Mouse (Mus musculus): Measurements from ENCODE around the gene Tpk1.
A peak's percentile ranks its signal among the peaks of the same experiment; 100 is the strongest.
"Not testable (repeated sequence)": the region's sequence is repeated elsewhere in the genome, so short reads cannot be mapped to it uniquely, and the experiment has no call there.

The Tpk1 gene

DNA sequence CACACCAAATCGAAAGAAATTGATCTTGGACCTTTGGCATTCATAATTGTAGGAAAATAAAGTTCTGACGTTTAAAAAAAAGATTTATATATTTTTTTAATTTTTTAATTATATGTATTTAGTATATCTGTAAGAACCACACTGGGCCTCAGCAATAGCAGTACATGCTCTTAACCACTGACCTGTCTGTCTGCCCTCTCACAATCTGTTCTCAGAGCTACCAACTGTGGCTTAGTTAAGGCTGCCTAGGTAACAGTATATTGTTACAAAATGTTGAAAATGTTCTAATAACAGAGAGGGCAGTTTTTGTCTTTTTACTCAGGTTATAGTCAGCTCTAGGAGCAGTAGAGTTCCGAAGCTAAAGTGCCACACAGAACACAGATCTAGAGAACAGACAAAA, 8.2 kb downstream of the Tpk1 start:
- Histone ChIP-seq H3K27me3 (ENCODE audit: control insufficient read depth, insufficient read depth, low read length, poor library complexity, severe bottlenecking) (no peaks in the 10 kb centered on the region), H3K36me3 (ENCODE audit: control insufficient read depth, insufficient read depth, low read length, poor library complexity, severe bottlenecking) (no peaks in the 10 kb centered on the region)
- DNase-seq (ENCODE audit: low read depth, low spot score) = no peak

DNA sequence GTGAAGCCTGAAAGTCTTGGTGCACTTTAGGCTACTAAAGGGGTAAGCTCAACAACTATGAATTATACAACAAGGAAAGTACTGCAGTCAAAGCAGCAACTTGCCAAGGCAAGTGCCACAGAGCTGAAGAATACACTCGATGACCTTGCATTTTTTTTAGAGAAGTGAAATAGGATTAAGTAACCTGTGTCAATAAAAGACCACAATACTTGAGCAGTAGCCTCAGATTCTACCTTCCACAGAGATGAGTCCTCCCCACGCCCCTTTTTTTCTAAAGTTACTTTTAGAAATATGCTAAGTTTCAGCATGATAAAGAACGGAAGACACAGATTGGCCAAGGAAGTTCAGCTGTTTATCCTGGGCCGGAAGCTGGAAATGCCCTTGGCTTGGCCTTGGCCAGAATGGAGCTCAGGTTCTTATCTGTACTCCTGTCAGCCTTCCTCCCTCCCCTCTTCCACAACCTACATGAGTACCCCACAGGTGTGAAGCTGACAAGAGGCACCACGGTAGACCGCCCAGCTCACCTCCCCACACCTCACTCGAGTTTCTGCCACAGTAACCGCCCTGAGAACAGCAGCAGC, 11.1 kb downstream of the Tpk1 start:
- DNase-seq (ENCODE audit: low read depth, low spot score) = peak; percentile 13
- no peaks in the 10 kb centered on the region for H3K27me3 ChIP-seq (ENCODE audit: control insufficient read depth, insufficient read depth, low read length, poor library complexity, severe bottlenecking)
- H3K36me3 ChIP-seq (ENCODE audit: control insufficient read depth, insufficient read depth, low read length, poor library complexity, severe bottlenecking) = 0 out of 2 replicates have a peak, but pooled peaks cover 3% of the 10 kb centered on the region

DNA sequence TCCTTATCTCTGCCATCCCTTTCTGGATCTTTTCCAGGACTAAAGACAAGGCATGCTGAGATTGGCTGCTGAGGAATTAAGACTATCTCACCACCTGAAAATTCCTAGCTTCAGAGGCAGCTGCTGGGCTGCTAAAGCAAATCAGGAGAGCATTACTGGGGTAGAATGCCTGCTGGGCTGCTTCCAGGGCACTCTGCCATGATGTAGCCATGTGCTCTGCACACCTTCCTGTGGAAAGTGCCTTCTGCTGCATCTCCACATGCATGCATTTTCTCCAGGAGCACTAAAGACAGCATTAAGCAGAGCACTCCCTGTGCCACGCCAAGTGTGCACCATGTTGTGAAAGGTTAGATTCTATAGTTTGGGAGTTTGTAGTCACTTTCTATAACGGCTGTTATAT, 16.6 kb downstream of the Tpk1 start:
- no peak for DNase-seq (ENCODE audit: low read depth, low spot score)
- no peaks in the 10 kb centered on the region for H3K27me3 ChIP-seq (ENCODE audit: control insufficient read depth, insufficient read depth, low read length, poor library complexity, severe bottlenecking)
- H3K36me3 ChIP-seq (ENCODE audit: control insufficient read depth, insufficient read depth, low read length, poor library complexity, severe bottlenecking) = 0 out of 2 replicates have a peak, but pooled peaks cover 3% of the 10 kb centered on the region

DNA sequence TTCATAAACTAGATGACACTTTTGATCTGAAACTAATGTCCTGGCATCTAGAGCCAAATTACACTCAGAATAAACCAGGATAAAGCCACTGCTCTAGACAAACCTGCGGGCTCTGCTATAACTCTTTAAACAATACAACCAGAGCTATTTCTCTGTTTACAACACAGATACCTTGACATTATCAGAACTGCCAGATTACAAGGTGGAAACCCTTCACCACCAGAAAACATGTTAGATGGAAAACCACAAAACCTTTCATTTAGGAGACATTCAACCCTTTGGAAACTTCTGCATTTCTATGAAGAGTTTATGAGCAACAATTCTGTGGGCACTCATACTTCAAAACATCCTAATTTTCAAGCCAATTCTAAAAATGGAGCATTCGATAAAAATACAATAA, 20.4 kb downstream of the Tpk1 start:
- DNase-seq (ENCODE audit: low read depth, low spot score) = no peak
- H3K27me3 ChIP-seq (ENCODE audit: control insufficient read depth, insufficient read depth, low read length, poor library complexity, severe bottlenecking) = no peaks in the 10 kb centered on the region
- no peaks in the 10 kb centered on the region for H3K36me3 ChIP-seq (ENCODE audit: control insufficient read depth, insufficient read depth, low read length, poor library complexity, severe bottlenecking)

DNA sequence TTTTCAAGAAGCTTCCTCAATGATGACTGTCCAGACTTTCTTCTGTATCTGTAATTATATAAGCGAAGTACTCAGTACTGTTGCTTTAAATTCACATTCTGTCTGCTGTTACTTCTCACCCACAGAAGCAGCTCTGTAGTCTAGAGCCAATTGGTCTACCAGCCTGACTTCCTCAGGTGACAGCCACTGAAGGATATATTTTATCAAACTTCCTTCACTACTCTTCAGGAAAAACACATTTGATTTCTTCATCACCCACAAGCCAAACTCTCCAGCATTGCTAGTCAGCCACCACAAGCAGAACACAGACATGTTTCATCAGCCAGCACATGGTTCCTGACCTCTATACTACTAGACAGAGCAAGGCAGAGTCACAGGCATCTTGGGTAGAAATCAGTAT, 21.0 kb downstream of the Tpk1 start:
- H3K27me3 ChIP-seq (ENCODE audit: control insufficient read depth, insufficient read depth, low read length, poor library complexity, severe bottlenecking) = no peaks in the 10 kb centered on the region
- no peak for DNase-seq (ENCODE audit: low read depth, low spot score)
- no peaks in the 10 kb centered on the region for H3K36me3 ChIP-seq (ENCODE audit: control insufficient read depth, insufficient read depth, low read length, poor library complexity, severe bottlenecking)

DNA sequence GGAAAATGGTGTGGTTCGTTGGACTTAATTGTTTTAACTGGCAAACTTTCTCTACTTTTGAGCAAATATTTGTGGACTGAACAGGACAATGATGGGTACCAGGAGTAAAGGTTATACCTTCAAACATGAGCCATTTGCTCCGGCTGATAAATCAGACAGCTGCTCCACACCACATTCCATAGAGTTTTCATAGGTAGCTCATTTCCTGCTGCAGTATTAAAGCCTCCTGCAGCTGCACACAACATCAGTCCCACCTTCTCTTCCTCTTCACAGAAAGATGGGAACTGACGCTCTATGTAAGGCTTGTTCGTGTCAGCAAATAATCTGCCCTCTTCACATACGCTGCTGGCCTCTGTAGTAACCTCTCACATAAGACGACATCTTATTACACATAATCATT, 22.4 kb downstream of the Tpk1 start:
- H3K36me3 ChIP-seq (ENCODE audit: control insufficient read depth, insufficient read depth, low read length, poor library complexity, severe bottlenecking) = no peaks in the 10 kb centered on the region
- no peaks in the 10 kb centered on the region for H3K27me3 ChIP-seq (ENCODE audit: control insufficient read depth, insufficient read depth, low read length, poor library complexity, severe bottlenecking)
- no peak for DNase-seq (ENCODE audit: low read depth, low spot score)

DNA sequence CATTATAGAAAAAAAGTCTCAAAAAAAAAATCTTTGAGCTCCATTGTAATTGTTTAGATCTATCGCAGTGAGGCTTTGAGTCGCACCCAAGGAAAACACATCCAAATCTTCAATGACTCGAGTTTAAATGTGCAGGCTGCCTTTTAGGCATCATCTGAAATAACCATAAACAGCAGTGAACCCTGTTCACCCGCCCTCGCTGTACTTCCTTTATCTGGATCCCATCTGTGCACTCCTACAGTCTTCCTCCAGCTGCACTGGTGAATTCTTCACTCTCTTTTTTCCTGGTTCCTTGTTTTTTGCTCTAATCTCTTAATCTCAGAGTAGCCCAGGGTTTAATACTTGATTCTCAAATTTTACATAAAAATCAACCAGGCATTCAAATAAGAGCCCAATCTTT, 23.7 kb downstream of the Tpk1 start:
- no peaks in the 10 kb centered on the region for H3K27me3 ChIP-seq (ENCODE audit: control insufficient read depth, insufficient read depth, low read length, poor library complexity, severe bottlenecking)
- DNase-seq (ENCODE audit: low read depth, low spot score) = no peak
- no peaks in the 10 kb centered on the region for H3K36me3 ChIP-seq (ENCODE audit: control insufficient read depth, insufficient read depth, low read length, poor library complexity, severe bottlenecking)

DNA sequence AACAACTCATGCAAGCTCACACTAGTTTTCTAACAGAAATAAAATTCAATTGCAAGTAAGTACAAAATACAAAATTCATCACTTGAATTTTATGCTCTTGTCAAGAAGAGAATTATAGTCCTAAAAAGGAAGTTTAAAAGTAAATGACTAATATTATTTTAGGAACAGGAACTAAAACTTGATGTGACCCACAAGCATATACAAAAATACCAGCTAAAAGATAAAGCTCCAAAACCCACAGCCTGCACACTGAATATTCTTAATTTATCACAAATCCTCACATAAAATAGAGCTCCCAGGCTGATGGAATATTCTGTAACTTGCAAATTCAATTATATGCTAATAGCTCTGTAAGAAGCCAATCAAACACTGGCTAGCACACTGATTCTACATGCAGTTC, 25.5 kb downstream of the Tpk1 start:
- Histone ChIP-seq H3K36me3 (ENCODE audit: control insufficient read depth, insufficient read depth, low read length, poor library complexity, severe bottlenecking) (no peaks in the 10 kb centered on the region), H3K27me3 (ENCODE audit: control insufficient read depth, insufficient read depth, low read length, poor library complexity, severe bottlenecking) (no peaks in the 10 kb centered on the region)
- peak; percentile 13 for DNase-seq (ENCODE audit: low read depth, low spot score)

DNA sequence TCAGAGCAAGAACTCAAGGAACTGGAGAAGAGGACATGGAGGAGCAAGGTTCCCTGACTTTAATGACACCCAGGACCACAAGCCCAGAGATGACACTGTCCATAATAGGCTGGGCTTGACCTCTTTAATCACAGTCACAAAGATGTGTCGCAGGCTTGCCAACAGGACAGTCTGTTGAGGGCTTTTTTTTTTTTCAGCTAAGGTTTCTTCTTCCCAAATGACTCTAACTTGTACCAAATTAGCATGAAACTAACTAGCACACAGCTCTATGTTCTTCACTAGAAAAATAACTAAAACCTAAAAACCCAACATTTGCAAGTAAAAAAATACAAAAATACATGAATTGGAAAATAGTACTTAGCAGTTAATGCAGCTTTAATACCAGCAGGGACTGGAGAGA, 27.2 kb downstream of the Tpk1 start:
- no peaks in the 10 kb centered on the region for H3K27me3 ChIP-seq (ENCODE audit: control insufficient read depth, insufficient read depth, low read length, poor library complexity, severe bottlenecking)
- H3K36me3 ChIP-seq (ENCODE audit: control insufficient read depth, insufficient read depth, low read length, poor library complexity, severe bottlenecking) = no peaks in the 10 kb centered on the region
- DNase-seq (ENCODE audit: low read depth, low spot score) = no peak

DNA sequence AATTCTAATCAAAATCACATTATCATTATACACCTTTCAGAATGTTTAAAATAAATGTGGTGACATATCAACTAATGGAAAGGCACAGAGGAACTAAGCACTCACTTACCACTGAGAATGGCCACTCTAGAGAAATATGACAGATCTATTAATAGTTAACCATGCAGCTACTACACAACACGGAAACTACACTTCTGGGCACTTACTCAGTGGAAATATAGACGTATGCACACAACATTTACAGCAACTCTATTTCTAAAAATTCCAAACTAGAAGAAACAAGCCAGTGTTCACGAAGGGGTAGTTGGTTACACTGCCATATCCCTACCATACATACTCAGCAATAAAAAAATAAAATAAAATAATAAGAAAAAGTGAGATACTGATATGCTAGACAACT, 28.0 kb downstream of the Tpk1 start:
- peak; percentile 28 for DNase-seq (ENCODE audit: low read depth, low spot score)
- H3K36me3 ChIP-seq (ENCODE audit: control insufficient read depth, insufficient read depth, low read length, poor library complexity, severe bottlenecking) = no peaks in the 10 kb centered on the region
- no peaks in the 10 kb centered on the region for H3K27me3 ChIP-seq (ENCODE audit: control insufficient read depth, insufficient read depth, low read length, poor library complexity, severe bottlenecking)

DNA sequence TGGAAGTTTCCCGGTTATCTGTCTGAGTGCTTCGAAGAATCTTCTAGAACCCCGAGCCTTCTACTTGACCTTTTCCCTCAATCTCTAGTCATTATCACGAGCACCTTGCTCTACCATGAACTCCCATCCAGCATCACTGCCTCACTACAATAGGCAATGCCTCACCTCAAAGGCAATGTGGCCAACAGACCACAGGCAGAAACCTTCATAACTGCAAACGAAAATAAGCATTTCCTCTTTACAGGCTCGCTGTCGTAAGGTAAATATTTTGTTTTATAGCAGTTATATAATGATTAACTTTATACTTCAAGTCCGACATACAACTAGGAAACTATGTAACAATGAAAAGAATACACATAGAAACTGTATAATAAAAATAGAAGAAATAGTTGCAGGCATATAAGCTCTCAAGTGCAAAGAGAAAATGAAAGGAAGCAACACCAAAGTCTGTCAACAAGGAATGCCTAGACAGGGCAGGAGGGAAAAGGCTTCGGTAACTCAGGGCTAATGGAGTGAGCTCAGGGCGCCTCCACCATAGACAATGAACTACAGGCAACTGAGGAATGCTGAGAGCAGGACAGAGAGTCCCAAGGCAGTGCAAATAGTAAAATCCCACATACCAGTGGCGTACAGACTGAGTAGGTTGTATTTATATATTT, 29.0 kb downstream of the Tpk1 start:
- peak; percentile 40 for DNase-seq (ENCODE audit: low read depth, low spot score)
- no peaks in the 10 kb centered on the region for H3K27me3 ChIP-seq (ENCODE audit: control insufficient read depth, insufficient read depth, low read length, poor library complexity, severe bottlenecking)
- no peaks in the 10 kb centered on the region for H3K36me3 ChIP-seq (ENCODE audit: control insufficient read depth, insufficient read depth, low read length, poor library complexity, severe bottlenecking)

DNA sequence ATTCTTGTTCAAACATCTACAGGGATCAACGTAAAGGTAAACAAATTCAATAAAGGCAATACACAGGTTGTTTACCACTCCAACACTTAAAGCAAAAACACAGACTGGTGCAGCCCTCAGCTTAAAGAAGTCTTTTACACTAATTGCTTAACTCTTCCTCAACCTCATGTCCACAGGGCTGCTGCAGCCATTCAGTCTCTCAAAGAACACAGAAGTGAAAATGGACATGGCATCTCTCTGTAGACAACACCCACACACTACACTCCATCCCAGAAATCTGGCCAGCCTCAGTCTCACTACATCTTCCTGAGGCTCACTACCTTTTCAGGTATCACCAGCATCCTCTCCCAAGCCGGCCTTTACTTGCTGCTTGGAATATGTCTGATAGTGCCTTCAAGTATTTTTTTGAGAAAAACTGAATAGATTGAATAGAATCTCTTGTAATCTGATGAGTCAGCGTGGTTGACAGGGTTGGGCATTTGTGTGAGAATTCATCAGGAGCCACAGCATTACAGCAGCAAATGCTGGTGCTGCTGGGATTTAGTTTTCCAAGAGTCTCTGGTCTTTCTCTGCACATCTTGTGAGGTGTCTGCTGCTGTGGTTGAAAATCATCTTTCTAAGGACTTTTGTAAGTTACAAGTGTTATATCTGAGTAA, 32.6 kb downstream of the Tpk1 start:
- Histone ChIP-seq H3K27me3 (ENCODE audit: control insufficient read depth, insufficient read depth, low read length, poor library complexity, severe bottlenecking) (no peaks in the 10 kb centered on the region), H3K36me3 (ENCODE audit: control insufficient read depth, insufficient read depth, low read length, poor library complexity, severe bottlenecking) (no peaks in the 10 kb centered on the region)
- no peak for DNase-seq (ENCODE audit: low read depth, low spot score)

DNA sequence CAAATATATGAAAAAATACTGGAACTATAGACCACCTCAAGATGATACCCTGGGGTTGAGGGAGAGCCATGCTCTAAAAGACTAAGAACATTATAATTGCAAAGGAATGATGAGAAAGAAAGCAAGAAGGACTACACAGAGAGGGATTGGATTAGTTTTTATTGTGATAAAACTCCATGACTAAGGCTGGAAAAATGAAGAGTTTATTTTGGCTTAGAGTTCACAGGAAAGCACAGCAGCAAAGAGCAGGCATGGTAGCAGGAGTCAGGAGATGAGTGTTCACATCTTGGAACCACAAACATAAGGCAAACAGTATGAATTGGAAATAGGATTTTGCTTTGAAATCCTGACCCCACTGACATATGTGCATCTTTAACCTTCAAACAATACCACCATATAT, 33.2 kb downstream of the Tpk1 start:
- H3K27me3 ChIP-seq (ENCODE audit: control insufficient read depth, insufficient read depth, low read length, poor library complexity, severe bottlenecking) = no peaks in the 10 kb centered on the region
- no peak for DNase-seq (ENCODE audit: low read depth, low spot score)
- H3K36me3 ChIP-seq (ENCODE audit: control insufficient read depth, insufficient read depth, low read length, poor library complexity, severe bottlenecking) = no peaks in the 10 kb centered on the region

DNA sequence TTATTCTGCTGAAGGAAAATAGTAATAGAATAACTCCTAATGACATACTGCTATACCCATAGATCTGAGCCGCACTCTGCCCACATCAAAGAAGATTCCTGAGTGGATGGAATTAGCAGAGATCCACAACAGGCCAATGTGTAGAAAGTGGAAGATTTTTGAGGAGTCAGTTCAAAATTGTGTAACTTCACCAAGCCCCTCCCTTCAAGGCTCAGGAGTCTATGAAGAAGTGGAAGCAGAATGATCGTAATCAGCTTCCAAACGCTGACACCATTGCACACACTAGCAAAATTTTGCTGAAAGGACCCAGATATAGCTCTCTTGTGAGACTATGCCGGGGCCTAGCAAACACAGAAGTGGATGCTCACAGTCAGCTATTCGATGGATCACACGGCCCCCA, 42.6 kb downstream of the Tpk1 start:
- H3K27me3 ChIP-seq (ENCODE audit: control insufficient read depth, insufficient read depth, low read length, poor library complexity, severe bottlenecking); H3K36me3 ChIP-seq (ENCODE audit: control insufficient read depth, insufficient read depth, low read length, poor library complexity, severe bottlenecking); DNase-seq (ENCODE audit: low read depth, low spot score): not testable (repeated sequence)

DNA sequence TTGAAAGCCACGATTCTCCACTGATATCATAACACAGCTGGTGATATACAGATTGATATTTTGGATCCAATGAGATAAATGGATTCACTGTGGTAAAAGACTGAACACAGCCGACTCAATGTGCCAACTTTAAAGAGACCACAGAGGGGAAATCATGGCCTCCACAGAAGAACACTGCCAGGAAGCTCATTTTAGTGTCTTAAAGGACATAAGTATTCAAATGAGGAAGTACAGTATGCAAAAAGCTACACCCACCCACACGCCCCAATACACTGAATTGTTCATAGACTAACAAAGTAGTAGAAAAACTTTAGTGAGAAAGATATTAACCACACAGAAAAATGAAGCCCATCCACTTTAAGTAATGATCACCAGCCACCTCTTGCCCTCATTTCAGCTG, 46.8 kb downstream of the Tpk1 start:
- DNase-seq (ENCODE audit: low read depth, low spot score) = peak; percentile 51
- Histone ChIP-seq H3K36me3 (ENCODE audit: control insufficient read depth, insufficient read depth, low read length, poor library complexity, severe bottlenecking) (no peaks in the 10 kb centered on the region), H3K27me3 (ENCODE audit: control insufficient read depth, insufficient read depth, low read length, poor library complexity, severe bottlenecking) (no peaks in the 10 kb centered on the region)
